Mouse (Mus musculus) E14TG2a.4 (cell line): Measurements from ENCODE around the gene Tenm3.

Experiments
- H3K27me3 ChIP-seq: 2 replicates; pipeline ENCODE4 v1.6.1; 2014; ENCODE audit warnings: low read length, control low read depth; ENCODE audit not compliant: insufficient read depth
- H3K36me3 ChIP-seq: 2 replicates; pipeline ENCODE4 v1.6.1; 2014; ENCODE audit warnings: low read length, control low read depth; ENCODE audit not compliant: insufficient read depth
- H3K4me1 ChIP-seq: replicated peaks from 2 replicates; pipeline ENCODE4 v1.6.1; 2014; ENCODE audit warnings: low read depth, low read length, control low read depth
- H3K4me3 ChIP-seq: replicated peaks from 2 replicates; pipeline ENCODE4 v1.5.1; 2014; ENCODE audit warnings: mild to moderate bottlenecking, low read length
- H3K9me3 ChIP-seq: 2 replicates; pipeline ENCODE4 v1.6.1; 2014; ENCODE audit warnings: low read length, control low read depth
- CTCF ChIP-seq: conservative IDR thresholded peaks from 2 replicates; pipeline ENCODE4 v1.5.1; 2014; ENCODE audit warnings: low read length
- NANOG ChIP-seq: IDR thresholded peaks from 2 replicates; pipeline ENCODE4 v1.6.1; 2014; ENCODE audit warnings: borderline replicate concordance, low read length, mixed read lengths
- POU5F1 ChIP-seq: IDR thresholded peaks from 2 replicates; pipeline ENCODE4 v1.6.1; 2014; ENCODE audit warnings: low read length, borderline replicate concordance

The Tenm3 gene

DNA sequence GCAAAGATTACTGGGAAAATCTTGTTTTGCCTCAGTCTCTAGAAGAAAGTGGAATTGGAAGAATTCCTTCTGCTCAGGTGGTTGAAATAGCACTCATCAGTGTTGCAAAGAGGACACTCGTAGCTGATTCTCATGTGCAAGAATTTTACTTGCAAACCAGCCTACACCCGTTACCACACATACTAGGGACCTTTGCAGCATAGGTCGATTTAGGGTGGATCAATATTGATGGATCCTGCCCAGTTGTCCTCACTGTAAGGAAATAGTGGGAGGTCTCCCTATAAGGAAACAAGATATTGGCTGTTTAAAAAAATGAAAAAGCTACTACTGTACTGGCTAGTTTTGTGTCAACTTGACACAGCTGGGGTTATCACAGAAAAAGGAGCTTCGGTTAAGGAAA lies 242.1 kb downstream of the Tenm3 start:
- no peaks in the 10 kb centered on the region for H3K4me1 ChIP-seq
- H3K4me3 ChIP-seq: no peak overlapping the region
- no peaks in the 10 kb centered on the region for H3K36me3 ChIP-seq
- H3K27me3 ChIP-seq: no peaks in the 10 kb centered on the region
- H3K9me3 ChIP-seq: no peaks in the 10 kb centered on the region
- no peak for TF ChIP-seq POU5F1
- TF ChIP-seq CTCF: no peak
- no peak for TF ChIP-seq NANOG

DNA sequence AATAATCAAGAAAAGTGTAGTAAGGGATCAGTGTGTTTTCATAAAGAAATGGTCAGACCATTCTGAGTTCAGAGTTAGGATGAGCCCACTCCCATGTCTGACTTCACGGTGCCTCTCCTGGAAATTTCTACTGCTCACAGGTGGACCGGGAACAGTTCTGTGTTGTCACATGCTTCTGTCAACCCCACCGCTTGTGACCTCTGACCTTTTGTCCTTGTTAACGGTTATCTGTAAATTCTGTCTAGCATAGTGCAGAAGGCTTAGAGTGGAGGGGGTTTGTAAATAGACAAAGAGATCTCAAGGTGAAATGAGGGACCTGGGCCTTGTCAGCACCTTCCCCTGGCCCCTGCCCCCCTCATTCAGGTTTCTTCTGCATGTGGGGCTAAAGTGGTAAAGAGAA lies 244.7 kb downstream of the Tenm3 start:
- H3K4me3 ChIP-seq: no peak overlapping the region
- TF ChIP-seq NANOG (no peak), POU5F1 (no peak), CTCF (no peak)
- H3K36me3 ChIP-seq: no peaks in the 10 kb centered on the region
- H3K4me1 ChIP-seq: no peaks in the 10 kb centered on the region
- H3K9me3 ChIP-seq: no peaks in the 10 kb centered on the region
- H3K27me3 ChIP-seq: no peaks in the 10 kb centered on the region

DNA sequence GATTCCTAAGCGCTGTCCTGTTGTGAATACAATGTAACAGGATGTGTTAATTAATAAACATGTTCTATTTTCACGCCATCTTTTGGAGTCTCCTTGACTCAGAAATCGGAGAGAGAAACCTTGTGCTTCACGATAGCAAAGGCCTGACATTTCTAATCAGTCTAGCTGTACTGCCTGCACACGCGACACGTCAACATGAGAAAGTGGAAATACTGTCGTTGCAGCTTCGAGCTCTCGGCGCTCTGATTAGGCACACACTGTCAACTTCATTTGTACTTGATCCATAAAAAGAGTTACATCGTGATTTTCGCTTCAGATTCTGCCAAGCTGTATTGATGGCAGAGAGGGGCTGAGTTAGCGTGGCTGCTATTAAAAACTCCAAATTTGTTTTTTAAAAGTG lies 247.4 kb downstream of the Tenm3 start:
- Histone ChIP-seq H3K36me3 (no peaks in the 10 kb centered on the region), H3K4me1 (no peaks in the 10 kb centered on the region), H3K27me3 (no peaks in the 10 kb centered on the region), H3K4me3 (no peak overlapping the region), H3K9me3 (no peaks in the 10 kb centered on the region)
- TF ChIP-seq POU5F1 (no peak), CTCF (no peak), NANOG (no peak)

DNA sequence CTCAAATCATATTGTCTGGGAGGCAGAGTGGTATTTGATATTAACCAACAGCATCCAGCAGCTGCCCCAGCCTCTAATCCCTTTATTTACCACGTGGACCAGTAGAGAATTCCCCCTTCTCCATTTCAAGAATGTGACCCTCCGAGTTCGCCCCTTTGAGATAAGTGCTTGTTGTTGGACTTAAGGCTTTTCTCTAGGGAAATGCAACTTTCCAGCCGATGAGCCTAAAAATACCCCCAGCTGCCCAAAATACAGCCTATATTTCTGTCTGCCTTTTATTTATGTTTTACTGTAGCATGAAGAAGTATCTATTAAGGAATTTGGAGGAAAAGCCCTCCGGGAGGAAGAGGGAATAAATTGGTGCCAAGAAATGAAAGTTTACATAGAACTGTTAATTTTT lies 251.9 kb downstream of the Tenm3 start:
- H3K4me1 ChIP-seq: no peaks in the 10 kb centered on the region
- TF ChIP-seq POU5F1 (no peak), CTCF (no peak), NANOG (no peak)
- H3K36me3 ChIP-seq: no peaks in the 10 kb centered on the region
- no peak overlapping the region for H3K4me3 ChIP-seq
- no peaks in the 10 kb centered on the region for H3K27me3 ChIP-seq
- no peaks in the 10 kb centered on the region for H3K9me3 ChIP-seq

DNA sequence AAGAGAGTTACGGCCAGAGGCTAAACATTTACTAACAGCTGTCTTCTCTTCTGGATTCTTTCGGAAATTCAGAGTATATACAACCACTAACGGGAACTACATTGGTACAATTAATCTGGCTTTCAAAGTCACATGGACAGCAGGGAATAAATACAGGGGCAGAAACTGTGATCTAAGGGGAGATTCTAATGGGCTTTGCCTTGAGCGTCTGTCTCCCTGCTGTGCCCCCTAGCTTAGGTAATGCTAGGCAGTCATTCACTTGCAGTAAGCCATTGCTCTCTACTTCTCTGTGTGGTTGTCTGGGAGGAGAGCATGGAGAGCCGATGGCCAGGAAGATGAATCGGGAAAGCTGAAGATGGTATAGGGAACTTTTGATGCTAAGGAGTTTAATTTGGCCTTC lies 264.0 kb downstream of the Tenm3 start:
- Histone ChIP-seq H3K36me3 (no peaks in the 10 kb centered on the region), H3K4me1 (peaks cover 24% of the 10 kb centered on the region), H3K9me3 (peaks cover 12% of the 10 kb centered on the region), H3K4me3 (no peak overlapping the region), H3K27me3 (no peaks in the 10 kb centered on the region)
- no peak for TF ChIP-seq CTCF
- TF ChIP-seq NANOG: no peak
- TF ChIP-seq POU5F1: no peak

DNA sequence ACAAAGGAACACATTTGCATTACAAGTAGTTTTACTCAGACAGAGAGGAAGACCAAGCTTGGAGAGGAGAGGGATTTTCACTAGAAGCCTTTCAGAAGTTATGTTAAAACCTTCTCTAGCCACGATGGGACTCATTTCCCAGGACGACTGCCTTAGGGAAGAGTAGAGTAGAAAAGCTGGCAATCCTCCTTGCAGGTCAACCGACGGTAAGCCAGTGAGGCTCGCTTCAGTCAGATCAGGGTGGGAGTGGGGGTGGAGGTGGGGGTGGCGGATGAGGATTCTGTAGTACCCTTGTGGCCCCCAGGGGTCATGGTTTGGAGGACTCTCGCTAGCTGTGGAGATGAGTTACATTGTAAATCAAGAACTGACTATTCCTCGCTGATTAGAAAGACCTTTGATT lies 264.6 kb downstream of the Tenm3 start:
- TF ChIP-seq CTCF (no peak), POU5F1 (no peak), NANOG (no peak)
- Histone ChIP-seq H3K27me3 (no peaks in the 10 kb centered on the region), H3K9me3 (peaks cover 12% of the 10 kb centered on the region), H3K4me3 (no peak overlapping the region), H3K4me1 (peaks cover 24% of the 10 kb centered on the region), H3K36me3 (no peaks in the 10 kb centered on the region)

DNA sequence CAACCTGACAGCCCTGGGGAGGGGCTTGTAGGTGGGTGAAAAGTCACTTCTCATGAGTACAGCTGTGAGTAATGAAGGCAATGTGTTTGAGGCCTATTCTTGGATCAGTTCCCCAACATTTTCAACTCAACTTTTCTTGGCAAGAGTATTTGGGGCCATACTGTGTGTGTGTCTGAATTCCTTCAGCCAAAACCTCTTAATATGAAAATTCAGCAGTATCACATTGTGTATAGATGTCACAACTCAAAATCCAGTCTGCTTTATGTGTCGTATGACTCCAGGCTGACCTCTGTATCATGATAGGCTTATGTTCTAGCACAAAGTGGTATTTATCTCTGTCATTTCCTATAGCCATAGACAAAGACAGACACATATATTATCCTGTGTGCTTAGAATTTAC lies 270.8 kb downstream of the Tenm3 start:
- Histone ChIP-seq H3K4me1 (peaks cover 1% of the 10 kb centered on the region; the same call in 1 of the 2 replicates), H3K36me3 (no peaks in the 10 kb centered on the region), H3K27me3 (no peaks in the 10 kb centered on the region), H3K4me3 (no peak overlapping the region), H3K9me3 (no peaks in the 10 kb centered on the region)
- TF ChIP-seq POU5F1 (no peak), NANOG (no peak), CTCF (no peak)

DNA sequence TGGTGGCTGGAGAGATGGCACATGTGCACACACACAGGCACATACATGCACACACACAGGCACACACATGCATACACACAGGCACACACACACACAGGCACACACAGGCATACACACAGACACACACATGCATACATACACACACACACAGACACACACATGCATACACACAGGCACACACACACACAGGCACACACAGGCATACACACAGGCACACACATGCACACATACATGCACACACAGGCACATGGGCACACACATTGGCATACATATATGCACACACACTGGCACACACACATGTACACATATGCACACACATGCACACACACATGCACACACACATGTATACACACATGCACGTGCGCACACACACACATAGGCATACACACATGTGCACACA lies 271.4 kb downstream of the Tenm3 start:
- no peak overlapping the region for H3K4me3 ChIP-seq
- no peaks in the 10 kb centered on the region for H3K27me3 ChIP-seq
- no peaks in the 10 kb centered on the region for H3K4me1 ChIP-seq
- TF ChIP-seq POU5F1: no peak
- no peak for TF ChIP-seq CTCF
- TF ChIP-seq NANOG: no peak
- H3K36me3 ChIP-seq: no peaks in the 10 kb centered on the region
- H3K9me3 ChIP-seq: no peaks in the 10 kb centered on the region

DNA sequence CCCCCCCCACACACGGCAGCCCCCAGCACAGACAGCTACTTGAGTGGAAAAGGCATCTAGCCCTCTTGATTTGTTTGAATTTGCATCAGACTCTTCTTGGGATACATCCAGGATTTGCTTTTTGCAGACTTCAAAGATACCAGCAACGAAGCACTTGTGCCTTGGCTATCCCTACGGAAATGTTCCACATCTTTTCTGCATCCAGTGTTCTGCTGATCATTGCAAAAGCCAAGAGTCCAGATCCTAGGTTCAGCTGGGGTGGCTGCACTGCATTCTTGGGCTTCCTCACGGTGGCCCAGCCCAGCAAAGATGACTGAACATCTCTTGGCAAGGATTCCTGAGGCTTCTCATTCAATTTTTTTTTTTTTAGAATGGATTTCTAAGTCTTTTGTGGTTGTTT lies 275.1 kb downstream of the Tenm3 start:
- Histone ChIP-seq H3K36me3 (no peaks in the 10 kb centered on the region), H3K9me3 (no peaks in the 10 kb centered on the region), H3K4me3 (no peak overlapping the region), H3K4me1 (no peaks in the 10 kb centered on the region), H3K27me3 (no peaks in the 10 kb centered on the region)
- TF ChIP-seq NANOG (no peak), CTCF (no peak), POU5F1 (no peak)
